Mouse (Mus musculus): ENCODE data around the gene Ints3.

DNA sequence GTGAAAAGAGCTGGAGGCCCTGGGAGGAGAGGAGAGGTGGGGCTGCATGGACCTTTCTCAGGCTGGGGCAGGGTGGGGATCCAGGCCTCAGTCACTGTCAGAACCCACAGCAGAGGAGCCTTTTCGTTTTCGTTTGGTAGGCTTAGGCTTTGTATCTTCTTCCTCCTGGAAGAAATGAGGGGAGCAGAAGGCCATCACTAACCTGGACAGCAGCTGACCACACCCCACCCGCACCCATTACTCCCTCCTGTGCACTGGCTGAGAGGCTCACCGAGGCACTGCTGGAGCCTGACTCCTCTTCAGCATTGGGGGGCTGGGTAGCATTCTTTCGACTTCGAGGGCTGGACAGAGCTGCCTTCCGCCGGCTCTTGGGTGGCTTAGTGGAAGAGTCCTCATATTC, 41.5 kb downstream of the Ints3 start:
- TF ChIP-seq CTCF (IDR thresholded peaks at IDR 0.05; ENCODE audit: insufficient read depth, low read length) (no peak), POLR2A (IDR thresholded peaks at IDR 0.05; ENCODE audit: borderline replicate concordance, extremely low read depth, low read depth, low read length) (no peak)

Measured in lung, adult 2 months (tissue).